Mouse (Mus musculus): ENCODE measurements at regions not wholly inside any gene's neighbourhood (a gene's known extent, or its start where the extent isn't known, plus 50 kb on each side); places are given as distances from the start of the nearest gene placed in this dataset.
A peak's percentile ranks its signal among the peaks of the same experiment; 100 is the strongest.

GRCm38 (mm10) chr16:90619565-90620311 lies 107.5 kb downstream of the Mis18a start:
- peak in 1 of 2 experiments; percentile 42 for DNase-seq (ENCODE audit: extremely low spot score in 1 of 2, low spot score in 2 of 2)
- intact Hi-C loops (cut with DNase I): loop anchor here (5.0 kb wide), 1 partner anchor 232 kb away; the partner anchor contains the start of gene Hunk

GRCm38 (mm10) chr16:90615791-90616190 lies 111.4 kb downstream of the Mis18a start:
- DNase-seq (ENCODE audit: extremely low spot score in 1 of 2, low spot score in 2 of 2): no peak
- intact Hi-C loops (cut with DNase I): no loop called here

- no peak for DNase-seq (ENCODE audit: extremely low spot score in 1 of 2, low spot score in 2 of 2)
- intact Hi-C loops (cut with DNase I): no loop called here
Measured at GRCm38 (mm10) chr16:90614137-90614536, 113.1 kb downstream of the Mis18a start.

- DNase-seq (ENCODE audit: extremely low spot score in 1 of 2, low spot score in 2 of 2): no peak
- intact Hi-C loops (cut with DNase I): no loop called here
Measured at GRCm38 (mm10) chr16:90610097-90610808, 117.0 kb downstream of the Mis18a start.

GRCm38 (mm10) chr16:90599329-90599870 lies 127.8 kb downstream of the Mis18a start:
- intact Hi-C loops (cut with DNase I): no loop called here
- DNase-seq (ENCODE audit: extremely low spot score in 1 of 2, low spot score in 2 of 2): no peak

GRCm38 (mm10) chr16:90598727-90599126 lies 128.5 kb downstream of the Mis18a start:
- DNase-seq (ENCODE audit: extremely low spot score in 1 of 2, low spot score in 2 of 2): no peak
- intact Hi-C loops (cut with DNase I): no loop called here

GRCm38 (mm10) chr16:90592721-90593481 lies 134.3 kb downstream of the Mis18a start:
- DNase-seq (ENCODE audit: extremely low spot score in 1 of 2, low spot score in 2 of 2): no peak
- intact Hi-C loops (cut with DNase I): no loop called here

- intact Hi-C loops (cut with DNase I): no loop called here
- DNase-seq (ENCODE audit: extremely low spot score in 1 of 2, low spot score in 2 of 2): no peak
Measured at GRCm38 (mm10) chr16:90585171-90585570, 142.0 kb downstream of the Mis18a start.

GRCm38 (mm10) chr16:90580411-90580810 lies 146.8 kb downstream of the Mis18a start:
- intact Hi-C loops (cut with DNase I): no loop called here
- no peak for DNase-seq (ENCODE audit: extremely low spot score in 1 of 2, low spot score in 2 of 2)

- DNase-seq (ENCODE audit: extremely low spot score in 1 of 2, low spot score in 2 of 2): no peak
Measured at GRCm38 (mm10) chr16:90571107-90571506, 156.1 kb downstream of the Mis18a start.

GRCm38 (mm10) chr16:90569826-90570225 lies 157.4 kb downstream of the Mis18a start:
- DNase-seq (ENCODE audit: extremely low spot score in 1 of 2, low spot score in 2 of 2): no peak
- intact Hi-C loops (cut with DNase I): no loop called here

More at GRCm38 (mm10) chr16:90571107-90571506, 156.1 kb downstream of the Mis18a start:
- intact Hi-C loops (cut with DNase I): no loop called here

GRCm38 (mm10) chr16:90565182-90565581 lies 162.0 kb downstream of the Mis18a start:
- intact Hi-C loops (cut with DNase I): no loop called here
- no peak for DNase-seq (ENCODE audit: extremely low spot score in 1 of 2, low spot score in 2 of 2)

GRCm38 (mm10) chr16:90553120-90553519 lies 167.3 kb downstream of the Hunk start:
- DNase-seq (ENCODE audit: extremely low spot score in 1 of 2, low spot score in 2 of 2): no peak
- intact Hi-C loops (cut with DNase I): no loop called here

- intact Hi-C loops (cut with DNase I): no loop called here
- DNase-seq (ENCODE audit: extremely low spot score in 1 of 2, low spot score in 2 of 2): no peak
Measured at GRCm38 (mm10) chr16:90551041-90551440, 165.2 kb downstream of the Hunk start.

- no peak for DNase-seq (ENCODE audit: extremely low spot score in 1 of 2, low spot score in 2 of 2)
Measured at GRCm38 (mm10) chr16:90550058-90550795, 164.4 kb downstream of the Hunk start.

More at GRCm38 (mm10) chr16:90550058-90550795, 164.4 kb downstream of the Hunk start:
- intact Hi-C loops (cut with DNase I): no loop called here

Measured in left cerebral cortex, postnatal 10 days (tissue).